ENCODE assay signal across 17 mouse cellular contexts in the genomic region with DNA sequence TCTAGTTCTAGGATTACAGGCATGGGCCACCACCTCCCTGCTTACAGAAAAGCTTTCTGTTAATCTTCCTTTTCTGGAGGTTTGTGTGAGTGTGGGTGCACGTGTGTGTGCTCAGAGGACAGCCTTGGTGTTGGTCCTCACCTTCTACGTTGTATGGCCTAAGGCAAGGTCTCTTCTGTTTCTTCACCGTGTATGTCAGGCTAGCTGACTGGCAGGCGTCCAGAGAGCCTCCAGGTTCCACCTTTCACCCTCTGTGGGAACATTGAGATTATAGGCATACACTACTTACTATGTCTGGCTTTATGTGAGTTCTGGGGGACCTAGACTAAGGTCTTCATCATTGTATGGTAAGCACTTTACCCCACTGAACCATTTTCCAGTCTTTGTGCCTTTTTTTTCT.
"Had no signal": no experiment of that assay in that cellular context is flagged by ENCODE, and none has a peak within 500 bp of the region (broad histone marks: within the 10 kb centered on the region; RNA-seq: fewer than 3 reads in every experiment).

No protein-coding gene starts in this region.

- H3K4me3 ChIP-seq: layer of hippocampus, adult 2 months; limb, embryonic 13.5 days; liver, embryonic 15.5 days; midbrain, embryonic 10.5 days; myocyte; neural tube, embryonic 15.5 days had no signal

- H3K4me2 ChIP-seq: limb, embryonic 13.5 days; liver, embryonic 15.5 days; lung, embryonic 14.5 days; neural tube, embryonic 15.5 days had no signal

- H3K27me3 ChIP-seq: limb, embryonic 13.5 days; neural tube, embryonic 15.5 days had no signal

- H3K9ac ChIP-seq: limb, embryonic 13.5 days; liver, embryonic 15.5 days; lung, embryonic 14.5 days; neural tube, embryonic 15.5 days had no signal

- H3K27ac ChIP-seq: limb, embryonic 13.5 days; liver, embryonic 15.5 days; midbrain, embryonic 10.5 days; neural tube, embryonic 15.5 days had no signal

- DNase-seq: kidney, postnatal 10 days; kidney, postnatal 4 days; left cerebral cortex, postnatal 4 days; lung, embryonic 14.5 days; lung, postnatal 10 days; lung, postnatal 4 days; midbrain, embryonic 14.5 days; right cerebral cortex, adult 18-20 months; right cerebral cortex, postnatal 25 days; thymus, adult 18-20 months; thymus, postnatal 25 days had no signal

- H3K9me3 ChIP-seq: liver, embryonic 15.5 days had no signal
